Mouse (Mus musculus) CH12F3 (cell line): Measurements from ENCODE around the gene Rnd2.
"Not testable (repeated sequence)": the region's sequence is repeated elsewhere in the genome, so short reads cannot be mapped to it uniquely, and the experiment has no call there.

Experiments used
- in situ Hi-C: fragments of 300-500 bp; cut with MboI; formaldehyde crosslinking; loops from 2 replicates; pipeline ENCODE4 v1.14.3; 2020; ENCODE audit warnings: low sequenced_read_pairs

Rnd2 gene

DNA sequence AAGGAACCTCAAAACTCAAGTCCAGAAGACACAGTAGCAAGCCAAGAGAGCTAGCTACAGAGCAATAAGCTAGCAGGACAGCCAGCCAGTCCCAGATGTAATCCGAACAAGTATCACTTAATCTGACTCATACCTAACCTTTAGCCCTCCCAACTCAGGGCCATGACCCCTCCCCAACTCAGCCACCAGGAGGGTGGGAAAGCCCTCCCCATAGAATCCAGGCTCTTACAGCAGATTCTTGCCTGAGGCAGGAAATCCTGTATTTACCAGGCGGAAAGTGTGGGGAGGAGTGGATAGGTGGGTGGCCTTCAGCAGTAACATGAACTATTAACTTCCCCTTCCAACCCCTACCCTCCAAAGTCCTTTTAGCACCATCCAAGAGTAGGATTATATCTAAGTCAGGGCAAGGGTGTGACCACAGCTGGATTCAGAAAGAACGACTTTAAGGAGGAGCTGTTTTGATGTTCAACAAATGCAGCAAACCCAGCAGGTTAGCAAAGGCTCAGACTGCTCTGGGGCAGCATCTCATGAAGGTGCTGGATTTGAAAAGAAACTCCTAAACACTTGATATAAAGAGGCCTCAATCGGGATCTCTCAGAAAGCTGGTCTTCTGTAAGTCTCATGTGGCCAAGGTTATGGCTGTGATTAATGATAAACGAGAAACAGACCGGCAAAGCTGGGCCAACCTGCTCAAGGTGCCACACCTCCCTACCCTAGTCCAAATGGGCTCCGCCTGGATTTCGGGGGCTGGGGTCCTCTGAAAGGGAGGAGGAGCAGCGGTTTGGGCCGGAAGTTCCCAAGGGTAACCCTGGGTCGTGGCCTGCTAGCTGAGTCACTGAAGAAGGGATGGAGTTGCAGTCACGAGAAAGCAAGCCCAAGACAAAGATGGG, at the start of gene Rnd2:
TSS of gene Rnd2 (plus strand) at position 789 of the 890 bp plus-strand sequence.
- in situ Hi-C loops: no loop called here

DNA sequence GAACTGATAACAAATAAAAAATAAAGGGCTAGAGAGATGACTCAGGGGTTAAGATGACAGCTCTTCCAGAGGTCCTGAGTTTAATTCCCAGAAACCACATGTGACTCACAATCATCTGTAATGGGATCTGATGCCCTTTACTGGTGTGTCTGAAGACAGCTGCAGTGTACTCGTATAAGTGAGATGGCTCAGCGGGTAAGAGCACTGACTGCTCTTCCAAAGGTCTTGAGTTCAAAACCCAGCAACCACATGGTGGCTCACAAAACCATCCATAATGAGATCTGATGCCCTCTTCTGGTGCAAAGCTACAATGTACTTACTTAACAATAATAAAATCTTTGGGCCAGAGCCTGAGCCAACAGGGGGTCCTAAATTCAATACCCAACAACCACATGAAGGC, 49.5 kb upstream of the Rnd2 start:
- in situ Hi-C loops: no loop called here

DNA sequence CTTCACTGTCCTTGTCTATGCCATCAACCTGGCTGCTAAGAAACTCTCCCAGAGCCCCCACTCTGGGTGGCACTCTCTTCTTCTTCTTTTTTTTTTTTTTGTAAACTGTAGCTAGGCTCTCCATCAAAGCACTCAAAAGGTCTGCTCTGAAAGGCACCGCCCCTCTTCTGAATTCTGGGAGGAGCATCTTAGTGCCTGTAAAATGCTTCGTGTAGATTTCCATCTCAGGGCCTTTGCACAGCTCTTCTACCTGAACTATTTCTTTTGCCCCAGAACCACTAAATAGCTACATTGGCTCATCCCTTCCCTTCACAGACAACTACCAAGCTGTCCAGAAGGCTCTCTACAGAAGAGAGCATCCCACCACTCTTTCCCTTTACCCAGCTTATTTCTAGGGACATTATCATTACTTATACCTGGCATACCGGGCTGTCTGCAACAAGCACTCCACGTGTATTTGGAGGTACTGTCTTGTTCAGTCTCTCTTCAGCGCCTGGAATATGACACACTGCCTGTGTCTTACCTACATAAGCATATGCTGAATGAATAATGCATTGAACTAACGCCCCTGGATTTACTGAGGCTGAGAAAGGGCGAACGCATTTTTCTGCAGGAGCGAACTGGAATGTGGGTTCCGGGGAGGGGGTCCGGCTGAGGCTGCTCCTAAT, 48.2 kb upstream of the Rnd2 start:
- in situ Hi-C loops: no loop called here

DNA sequence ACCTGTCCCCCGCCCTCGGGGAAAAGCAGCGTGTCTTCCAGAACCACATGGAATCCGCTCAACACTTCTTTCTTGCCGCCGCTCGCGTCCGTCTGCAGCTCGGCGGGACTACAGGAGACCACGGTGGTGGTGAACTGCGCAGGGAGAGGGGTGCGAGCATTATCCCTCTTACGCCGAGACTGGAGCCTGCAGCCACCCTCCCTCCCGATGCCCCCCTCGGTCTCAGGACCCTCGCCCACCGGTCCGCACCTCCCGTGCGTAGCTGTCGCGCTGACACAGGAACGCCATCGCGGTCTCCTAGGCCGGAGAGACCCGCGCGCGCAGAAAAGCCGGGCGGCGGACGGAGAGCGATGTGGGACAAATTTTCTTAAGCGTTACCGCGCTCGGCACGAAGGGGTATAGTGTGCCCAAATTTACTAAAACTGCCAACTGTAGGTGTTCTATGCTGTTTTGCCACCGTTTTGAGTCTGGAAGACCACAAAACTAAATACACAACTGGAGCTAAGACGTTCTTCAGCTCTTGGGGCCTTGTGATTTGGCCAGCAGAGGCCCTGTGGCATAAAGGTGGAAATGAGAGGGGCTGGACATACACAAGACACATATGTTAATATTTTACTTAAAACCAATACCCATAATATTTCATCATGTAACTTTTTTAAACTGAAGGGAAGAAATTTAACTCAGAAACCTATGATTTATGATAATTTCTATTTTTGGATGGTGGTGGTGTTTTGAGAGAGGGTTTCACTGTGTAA, 47.5 kb upstream of the Rnd2 start, which contains the start of gene Aarsd1:
TSS of gene Aarsd1 (minus strand) at position 515 of the 755 bp plus-strand sequence.
- in situ Hi-C loops: no loop called here

DNA sequence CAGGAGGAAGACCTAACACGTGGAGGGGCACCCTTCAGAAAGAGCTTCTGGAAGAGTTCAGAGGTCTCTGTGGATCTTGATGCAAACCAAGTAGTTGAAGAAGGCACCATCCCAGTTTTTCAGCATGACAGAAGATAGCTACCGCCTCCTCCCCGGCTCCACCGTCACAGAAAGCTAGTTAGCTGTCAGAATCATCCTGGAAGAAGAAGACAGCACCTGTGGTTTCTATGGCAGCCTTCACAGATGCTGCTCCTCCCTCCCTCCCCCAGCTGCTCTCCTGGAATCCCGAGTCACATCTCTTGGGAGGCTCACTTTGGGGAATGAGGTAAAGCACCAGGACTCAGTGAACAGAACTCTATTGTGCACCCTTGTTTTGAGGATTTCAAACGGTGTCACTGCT, 45.8 kb upstream of the Rnd2 start:
- in situ Hi-C loops: no loop called here

DNA sequence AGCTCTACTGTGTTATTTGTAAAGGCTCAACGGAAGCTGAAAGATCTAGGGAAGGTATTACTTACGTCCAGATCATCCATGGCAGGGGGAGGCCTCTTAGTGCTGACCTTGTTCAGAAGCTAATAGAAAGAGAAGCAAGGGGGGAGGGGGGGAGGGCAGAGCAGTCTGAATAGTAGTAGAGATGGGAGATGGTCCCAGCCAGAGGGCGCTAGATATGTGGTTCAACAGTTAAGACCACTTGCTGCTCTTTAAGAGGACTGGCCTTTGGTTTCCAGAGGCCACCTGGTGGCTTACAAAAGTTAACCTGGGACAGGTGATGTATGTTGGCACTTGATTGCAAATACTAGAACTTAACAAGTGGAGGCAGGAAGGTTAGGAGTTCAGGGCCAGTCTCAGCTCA, 45.2 kb upstream of the Rnd2 start:
- in situ Hi-C loops: no loop called here

DNA sequence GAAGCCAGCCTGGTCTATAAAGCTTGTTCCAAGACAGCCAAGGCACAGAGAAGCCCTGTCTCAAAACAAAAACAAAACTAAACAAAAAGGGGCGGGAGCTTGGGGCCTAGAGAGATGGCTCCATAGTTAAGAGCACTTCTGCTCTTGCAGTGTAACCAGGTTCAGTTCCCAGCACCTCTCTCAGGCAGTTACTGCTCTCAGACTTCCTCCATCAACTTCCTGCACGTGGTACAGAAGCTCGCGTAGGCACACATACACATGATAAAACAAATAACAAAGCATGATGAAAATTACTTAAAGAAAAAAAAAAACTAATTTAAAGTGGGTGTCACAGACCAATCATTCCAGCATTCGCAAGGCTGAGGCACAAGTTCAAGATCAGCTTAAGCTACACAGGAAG, 44.7 kb upstream of the Rnd2 start:
- in situ Hi-C loops: no loop called here

DNA sequence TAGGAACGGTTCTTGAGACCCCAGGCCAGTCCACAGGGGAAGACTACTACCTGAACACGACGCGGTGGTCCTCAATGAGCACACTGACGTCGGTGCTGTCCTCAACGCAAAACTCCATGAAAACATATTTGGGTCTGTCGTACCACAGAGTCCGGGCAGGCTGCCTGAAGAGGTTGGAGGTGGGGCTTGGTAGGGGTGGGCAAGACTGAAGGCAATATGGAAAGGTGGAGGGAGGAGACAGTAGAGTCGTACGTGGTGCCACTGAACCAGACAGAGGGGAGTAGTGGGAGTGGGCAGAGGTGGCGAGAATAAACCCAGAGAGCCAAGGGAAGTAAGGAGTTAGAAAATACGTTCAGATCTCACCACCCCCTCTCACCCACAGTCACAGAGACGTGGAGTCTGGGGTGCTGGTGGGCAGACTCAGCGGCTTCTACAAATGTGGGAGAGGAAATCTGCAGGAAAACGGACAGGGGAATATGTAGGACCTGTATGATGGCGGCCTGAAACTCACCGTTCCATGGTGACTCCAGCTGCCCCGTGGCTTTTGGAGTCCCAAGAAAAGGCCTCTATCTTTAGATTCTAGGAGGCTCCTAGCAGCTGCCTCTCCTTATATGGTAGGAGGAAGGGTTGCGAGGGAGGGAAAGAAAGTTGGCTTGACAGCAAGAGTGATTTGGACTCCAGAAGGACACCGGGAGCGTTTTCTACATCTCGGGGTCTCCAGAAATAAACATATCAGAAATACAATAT, 40.5 kb upstream of the Rnd2 start, which contains the start of gene Gm27029:
TSS of gene Gm27029 (minus strand) at position 692 of the 747 bp plus-strand sequence.
- in situ Hi-C loops: no loop called here

DNA sequence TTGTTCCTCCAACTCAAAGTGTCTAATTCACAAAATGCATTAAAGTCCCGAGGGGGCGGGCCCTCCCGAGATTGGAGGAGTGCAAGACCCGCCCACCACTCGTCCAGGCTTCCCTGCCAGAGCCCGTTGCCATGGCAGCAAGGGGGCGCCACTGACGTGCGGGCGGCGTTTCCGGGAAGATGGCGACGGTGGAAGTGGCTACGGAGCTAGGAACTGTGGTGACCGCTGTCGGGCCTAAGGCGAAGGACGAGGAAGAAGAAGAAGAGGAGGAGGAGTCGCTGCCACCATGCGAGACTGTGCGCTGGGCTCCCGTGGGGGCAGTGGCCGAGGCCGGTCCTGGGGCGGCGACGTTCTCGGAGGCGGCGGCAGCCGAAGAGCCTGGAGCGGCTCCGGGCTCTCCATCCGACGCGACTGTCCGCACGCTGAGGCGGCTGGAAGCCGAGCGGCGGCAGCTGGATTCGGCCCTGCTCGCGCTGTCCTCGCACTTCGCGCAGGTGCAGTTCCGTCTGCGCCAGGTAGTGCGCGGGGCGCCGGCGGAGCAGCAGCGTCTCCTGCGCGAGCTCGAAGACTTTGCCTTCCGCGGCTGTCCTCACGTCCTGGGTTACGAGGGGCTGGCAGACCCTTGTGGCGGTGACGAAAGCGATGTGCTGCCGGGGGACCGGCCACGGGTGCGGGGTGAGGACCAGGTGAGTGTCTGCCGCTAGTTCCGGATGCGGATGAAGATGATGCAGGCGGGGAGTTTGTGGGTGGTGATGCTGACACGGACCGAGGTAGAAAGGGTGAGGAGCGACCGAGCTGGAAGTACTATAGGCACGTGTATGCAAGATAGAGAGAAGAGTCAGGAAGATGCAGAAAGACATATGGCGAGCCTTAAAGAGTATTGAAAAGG, 39.6 kb upstream of the Rnd2 start, which contains the start of the genes Rundc1 and Ptges3l:
TSS of gene Rundc1 (plus strand) at position 161 of the 889 bp plus-strand sequence.
TSS of gene Ptges3l (minus strand) at position 409 of the 889 bp plus-strand sequence.
- in situ Hi-C loops: no loop called here

DNA sequence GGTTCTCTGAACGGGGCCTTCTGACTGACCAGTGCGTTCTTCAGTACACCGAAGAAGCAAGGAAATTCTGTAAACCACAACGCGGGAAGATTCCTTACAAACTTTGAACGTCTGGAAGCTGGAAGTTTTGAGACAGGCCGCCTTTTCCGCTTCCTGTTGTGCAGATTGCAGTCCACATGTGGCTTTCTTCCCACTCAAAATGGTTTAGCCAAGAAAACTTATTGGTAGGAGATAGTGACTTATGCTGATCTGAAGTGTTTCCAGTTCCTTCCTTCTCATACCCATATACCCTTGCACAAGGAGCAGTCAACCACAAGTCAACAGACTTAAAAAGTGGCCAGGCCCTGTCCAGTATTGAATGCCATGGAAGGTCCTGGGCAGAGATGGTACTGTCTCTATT, 38.6 kb upstream of the Rnd2 start:
- in situ Hi-C loops: no loop called here

DNA sequence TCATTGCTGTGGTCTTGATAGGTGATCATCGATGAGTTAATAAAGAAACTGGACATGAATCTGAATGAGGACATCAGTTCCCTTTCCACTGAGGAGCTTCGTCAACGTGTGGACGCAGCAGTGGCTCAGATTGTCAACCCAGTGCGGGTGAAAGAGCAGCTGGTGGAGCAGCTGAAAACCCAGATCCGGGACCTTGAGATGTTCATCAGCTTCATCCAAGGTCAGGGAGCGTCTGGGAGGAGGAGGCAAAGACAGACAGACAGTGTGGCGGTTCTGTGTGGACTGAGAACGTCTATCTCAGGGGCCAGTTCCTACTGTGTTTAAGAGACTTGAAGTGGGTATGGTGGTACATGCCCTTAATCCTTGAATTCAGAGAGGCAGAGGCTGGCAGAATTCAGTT, 33.5 kb upstream of the Rnd2 start:
- in situ Hi-C loops: no loop called here

DNA sequence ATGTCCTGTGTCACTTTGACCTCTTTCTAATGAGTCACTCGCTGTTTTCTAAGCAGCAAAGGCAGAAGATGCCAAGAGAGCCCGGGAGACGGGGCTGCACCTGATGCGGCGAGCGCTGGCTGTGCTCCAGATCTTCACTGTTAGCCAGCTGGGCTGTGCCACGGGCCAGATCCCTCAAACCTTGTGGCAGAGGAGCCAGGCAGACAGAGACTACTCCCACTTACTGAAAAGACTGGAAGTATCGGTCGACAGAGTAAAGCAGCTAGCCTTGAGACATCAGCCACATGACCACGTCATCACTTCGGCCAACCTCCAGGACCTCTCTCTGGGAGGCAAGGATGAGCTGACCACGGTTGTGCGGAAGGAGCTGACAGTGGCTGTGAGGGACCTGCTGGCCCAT, 31.4 kb upstream of the Rnd2 start:
- in situ Hi-C loops: no loop called here

DNA sequence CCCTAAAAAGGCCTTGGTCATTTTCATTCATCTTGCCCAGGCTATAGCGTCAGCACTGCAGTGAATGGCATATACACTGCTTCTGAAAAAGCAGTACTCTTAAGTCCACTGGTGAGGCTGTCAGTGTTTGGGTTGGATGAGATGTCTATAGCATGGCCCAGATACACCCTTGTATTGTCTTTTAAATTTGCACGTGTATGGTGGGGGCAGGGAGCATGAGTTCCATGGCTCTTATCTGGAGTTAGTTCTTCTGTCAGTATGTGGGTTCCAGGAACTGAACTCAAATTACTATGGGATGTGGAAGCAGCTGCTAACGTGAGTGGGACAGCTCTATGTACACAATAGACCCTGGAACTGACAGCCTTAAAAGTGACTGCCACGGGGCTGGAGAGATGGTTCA, 29.0 kb upstream of the Rnd2 start:
- in situ Hi-C loops: no loop called here

DNA sequence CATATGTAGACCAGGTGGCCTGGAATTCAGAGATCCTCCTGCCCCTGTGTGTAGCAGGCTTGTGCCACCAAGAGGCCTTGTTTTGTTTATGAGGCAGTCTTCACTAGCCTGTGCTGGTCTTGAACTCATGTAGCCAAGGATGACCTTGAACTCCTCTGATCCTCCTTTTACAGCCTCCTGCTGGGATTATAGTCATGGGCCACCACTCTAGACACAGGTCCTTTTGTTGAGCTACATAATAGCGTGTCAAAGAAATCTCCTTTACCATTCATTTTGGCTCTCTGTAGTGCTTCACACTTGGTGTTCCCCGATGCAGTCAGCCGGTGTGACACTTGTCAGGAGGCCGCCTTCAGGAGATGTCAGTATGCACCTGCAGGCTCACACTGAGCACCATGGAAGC, 27.9 kb upstream of the Rnd2 start:
- in situ Hi-C loops: no loop called here

DNA sequence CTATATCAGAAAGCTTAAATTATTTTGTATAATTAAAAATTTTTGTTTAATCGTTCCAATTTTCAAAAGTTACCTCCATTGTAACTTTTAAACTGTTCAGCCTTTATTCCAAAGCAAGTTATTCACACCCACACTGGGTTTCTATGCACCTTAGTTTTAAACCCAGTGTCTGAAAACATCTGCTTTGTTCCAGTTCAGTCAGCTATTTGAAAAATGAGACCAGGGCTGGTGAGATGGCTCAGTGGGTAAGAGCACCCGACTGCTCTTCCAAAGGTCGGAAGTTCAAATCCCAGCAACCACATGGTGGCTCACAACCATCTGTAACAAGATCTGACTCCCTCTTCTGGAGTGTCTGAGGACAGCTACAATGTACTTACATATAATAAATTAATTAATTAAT, 26.8 kb upstream of the Rnd2 start:
- in situ Hi-C loops: not testable (repeated sequence)

DNA sequence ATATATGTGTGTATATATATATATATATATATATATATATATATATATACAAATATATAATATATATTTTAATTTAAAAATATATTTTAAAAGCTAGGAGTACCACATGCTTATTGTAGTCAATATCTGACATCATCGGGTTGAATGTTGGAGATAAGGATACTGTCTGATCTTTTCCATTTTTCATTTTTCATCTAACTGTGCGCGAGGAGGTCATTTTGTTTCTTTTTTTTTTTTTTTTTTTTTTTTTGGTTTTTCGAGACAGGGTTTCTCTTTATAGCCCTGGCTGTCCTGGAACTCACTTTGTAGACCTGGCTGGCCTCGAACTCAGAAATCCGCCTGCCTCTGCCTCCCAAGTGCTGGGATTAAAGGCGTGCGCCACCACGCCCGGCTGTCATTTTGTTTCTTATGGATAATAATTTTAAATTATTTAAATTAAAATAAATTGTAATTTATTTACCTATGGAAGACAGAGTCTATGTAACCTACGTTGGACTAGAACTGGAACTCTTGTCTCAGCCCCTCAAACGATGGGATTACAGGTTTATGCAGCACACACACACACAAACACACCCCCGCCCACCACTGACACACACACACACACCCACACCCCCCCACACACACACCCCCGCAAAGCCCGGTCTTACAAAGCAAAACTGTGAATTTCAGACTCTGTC, 23.2 kb upstream of the Rnd2 start:
- in situ Hi-C loops: not testable (repeated sequence)

DNA sequence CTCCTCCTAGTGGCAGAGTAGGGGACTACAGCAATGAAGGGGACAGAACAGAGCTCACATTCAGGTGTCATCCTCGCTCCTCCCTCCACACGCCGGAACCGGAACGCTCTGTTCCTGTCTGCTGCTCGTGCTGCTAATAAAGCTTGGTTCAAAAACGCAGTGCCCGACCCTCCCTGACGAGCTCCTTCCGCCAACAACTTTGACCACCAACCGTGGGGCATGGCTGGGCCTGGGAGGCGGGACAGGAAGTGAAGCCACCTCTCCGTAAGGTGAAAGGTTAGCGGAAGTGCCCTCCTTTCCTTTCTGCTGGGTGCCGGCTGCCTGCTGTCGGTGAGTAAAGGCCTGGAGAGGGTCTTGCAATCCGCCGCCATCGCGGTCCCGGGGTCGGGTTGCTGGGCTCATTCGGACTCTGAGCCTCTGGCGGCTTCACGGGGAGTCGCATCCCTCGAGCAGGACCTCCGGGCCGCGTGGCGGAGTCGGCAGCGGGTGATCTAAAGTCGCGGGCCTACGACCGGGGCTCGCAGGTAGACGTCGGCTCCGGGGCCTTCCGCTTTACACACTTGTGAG, 22.6 kb upstream of the Rnd2 start, which contains the start of gene Rpl27:
TSS of gene Rpl27 (plus strand) at position 172 of the 567 bp plus-strand sequence.
- in situ Hi-C loops: no loop called here

DNA sequence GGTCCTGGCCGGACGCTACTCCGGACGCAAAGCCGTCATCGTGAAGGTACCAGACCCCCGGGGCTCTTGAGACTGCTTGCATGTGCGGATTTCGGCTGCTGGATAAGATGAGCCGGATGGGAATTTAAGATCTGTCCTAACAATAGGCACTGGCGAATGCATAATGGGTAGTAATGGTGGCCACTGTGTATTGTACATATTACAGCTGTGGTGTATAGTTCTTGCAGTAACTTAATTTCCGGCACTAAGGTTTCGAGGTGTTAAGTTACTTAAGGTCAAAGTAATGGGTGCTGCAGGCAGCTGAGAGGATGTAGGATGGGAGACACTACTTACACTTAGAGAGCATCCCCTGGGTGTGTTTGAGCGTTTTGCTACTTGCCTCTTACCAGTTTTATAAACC, 22.0 kb upstream of the Rnd2 start:
- in situ Hi-C loops: no loop called here

DNA sequence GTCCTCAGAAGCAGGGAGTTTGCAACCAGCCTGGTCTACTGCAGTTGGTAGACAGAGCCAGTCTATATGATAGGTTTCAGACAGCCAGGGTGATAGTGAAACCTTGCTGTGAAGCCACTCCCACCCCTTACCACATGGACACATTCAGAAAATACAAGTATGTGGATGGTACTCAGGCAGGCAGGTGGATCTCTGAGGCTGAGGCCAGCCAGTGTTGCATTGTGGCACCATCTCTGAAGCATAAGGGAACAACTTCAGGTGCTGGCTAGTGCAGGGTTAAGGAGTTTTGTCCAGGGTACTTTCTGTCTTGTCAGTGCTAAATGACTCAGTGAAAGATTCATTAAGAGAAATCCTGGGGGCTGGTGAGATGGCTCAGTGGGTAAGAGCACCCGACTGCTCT, 18.5 kb upstream of the Rnd2 start:
- in situ Hi-C loops: no loop called here
